Mouse (Mus musculus) layer of hippocampus, adult 8-10 months (tissue): ENCODE measurements around the gene Rae1. TPM values are rescaled to one million over a fixed set of nuclear protein-coding genes. Genes with fewer than 3 reads are reported as not detected.
A peak's percentile ranks its signal among the peaks of the same experiment; 100 is the strongest.

Experiments used
- DNase-seq, 2 experiments: peaks; one replicate each; pipeline ENCODE4 v3.0.0; 2022; ENCODE audit warnings: low spot score in 2 of 2
- total RNA-seq, 4 experiments: library from RNA; stranded (reverse); gene quantifications; 2 replicates each; pipeline ENCODE4 v1.2.4; 2022

Rae1 gene
- total RNA-seq, 4 experiments from 2014 or later: 77.5 to 82.0 (median 79.3) TPM

DNA sequence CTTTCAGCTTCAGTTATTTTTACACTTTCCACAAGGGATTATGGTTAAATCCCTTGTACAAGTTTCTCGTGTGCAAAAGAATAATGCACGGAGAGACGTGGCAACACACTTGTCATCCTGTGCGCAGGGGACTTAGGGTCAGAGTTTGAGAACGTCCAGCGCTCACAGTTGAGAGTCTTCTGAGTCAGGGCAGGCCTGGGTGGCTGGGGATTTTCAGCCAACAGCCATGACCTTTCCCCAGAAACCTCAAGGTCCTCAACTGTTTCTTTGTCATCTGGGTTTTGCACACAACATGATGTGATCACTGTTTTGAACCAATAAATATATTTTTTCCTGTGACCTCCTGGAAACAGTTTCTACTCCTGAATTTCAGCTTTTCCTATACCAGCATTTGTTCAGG, 9.8 kb upstream of the Rae1 start:
- DNase-seq: no peak

DNA sequence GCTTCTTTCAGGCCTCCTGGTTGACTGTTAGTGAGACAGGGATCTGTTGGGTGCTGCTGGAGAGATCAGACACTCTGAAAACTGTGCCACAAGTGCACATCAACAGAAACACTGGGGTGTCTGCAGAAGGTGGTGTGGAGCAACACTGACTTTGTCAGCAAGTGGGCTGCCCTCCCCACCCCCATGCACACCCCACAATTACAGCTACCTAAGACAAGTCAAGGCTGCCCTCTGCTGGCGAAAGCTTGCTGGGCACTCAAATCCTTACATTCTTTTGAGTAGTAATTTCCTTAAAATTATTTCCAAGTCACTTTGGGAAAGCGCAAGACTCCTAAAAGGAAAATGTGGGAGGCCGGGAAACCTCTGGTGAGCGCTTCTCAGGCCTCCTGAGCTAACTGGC, 3.7 kb upstream of the Rae1 start:
- DNase-seq: peak in 1 of 2 experiments; percentile 81

GRCm38 (mm10) chr2:172997748-172998147, 2.2 kb upstream of the Rae1 start:
- no peak for DNase-seq

DNA sequence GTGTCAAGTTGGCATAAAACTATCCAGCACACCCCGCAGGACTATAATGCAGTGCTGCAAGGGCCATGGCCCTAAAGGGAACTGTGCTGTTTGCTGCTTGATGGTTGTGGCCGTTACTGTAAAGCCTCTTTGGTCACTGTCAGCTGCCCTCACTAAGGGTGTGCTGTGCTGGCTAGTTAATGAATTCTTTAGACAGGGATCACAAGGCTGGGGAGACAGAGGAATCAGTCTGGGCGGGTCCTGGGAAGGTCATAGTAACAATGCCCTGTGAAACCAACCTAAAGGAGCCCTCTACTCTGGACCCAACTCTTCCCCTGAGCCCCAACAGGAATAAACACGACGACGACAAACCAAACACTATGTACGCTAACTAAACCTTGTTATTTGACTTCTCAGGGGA, 1.4 kb upstream of the Rae1 start:
- no peak for DNase-seq

- DNase-seq: no peak
These were observed 352 bp downstream of the Rae1 start for GRCm38 (mm10) chr2:173000285-173000652.

- peak in 1 of 2 experiments; percentile 64 for DNase-seq
These were observed 1.0 kb downstream of the Rae1 start for GRCm38 (mm10) chr2:173000921-173001320.

GRCm38 (mm10) chr2:173003737-173004136, 3.8 kb downstream of the Rae1 start:
- no peak for DNase-seq

- DNase-seq: no peak
These were observed 10.4 kb downstream of the Rae1 start for GRCm38 (mm10) chr2:173010220-173010717.

DNA sequence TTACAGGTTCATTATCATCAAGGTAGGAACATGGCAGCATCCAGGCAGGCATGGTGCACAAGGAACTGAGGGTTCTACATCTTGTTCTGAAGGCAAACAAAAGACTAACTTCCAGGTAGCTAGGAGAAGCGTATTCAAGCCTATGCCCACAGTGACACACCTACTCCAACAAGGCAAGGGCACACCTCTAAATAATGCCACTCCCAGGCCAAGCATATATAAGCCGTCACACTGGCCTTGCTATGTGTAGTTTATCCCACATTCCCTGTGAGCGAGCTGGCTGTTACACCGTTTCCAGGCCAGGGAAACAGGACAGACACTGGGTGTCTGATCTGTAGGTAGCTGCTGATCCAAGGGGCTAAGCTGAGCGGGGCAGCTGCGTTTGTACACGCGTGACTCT, 11.5 kb downstream of the Rae1 start:
- no peak for DNase-seq

- no peak for DNase-seq
These were observed 14.9 kb downstream of the Rae1 start for GRCm38 (mm10) chr2:173014741-173015287.

DNA sequence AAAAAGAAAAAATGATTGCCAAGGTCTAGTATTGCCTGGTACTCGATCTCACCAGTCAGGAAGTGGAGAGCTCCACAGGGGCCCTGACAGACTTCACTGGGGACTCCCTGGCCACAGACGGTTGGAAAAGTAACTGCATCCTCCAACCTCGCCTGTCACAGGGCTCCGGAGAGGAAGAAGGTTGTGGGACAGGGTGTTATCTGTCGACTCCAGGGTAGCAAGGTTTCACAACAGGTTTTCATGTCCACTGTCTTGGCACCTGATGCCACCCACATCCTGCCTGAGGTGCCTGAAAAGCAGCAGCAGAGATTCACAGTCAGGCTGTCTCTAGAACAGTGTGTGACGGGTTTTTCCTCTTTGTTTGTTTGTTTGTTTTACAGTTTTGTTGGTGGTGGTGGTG, 18.0 kb downstream of the Rae1 start:
- DNase-seq: no peak

GRCm38 (mm10) chr2:173018618-173019017, 18.7 kb downstream of the Rae1 start:
- DNase-seq: no peak

DNA sequence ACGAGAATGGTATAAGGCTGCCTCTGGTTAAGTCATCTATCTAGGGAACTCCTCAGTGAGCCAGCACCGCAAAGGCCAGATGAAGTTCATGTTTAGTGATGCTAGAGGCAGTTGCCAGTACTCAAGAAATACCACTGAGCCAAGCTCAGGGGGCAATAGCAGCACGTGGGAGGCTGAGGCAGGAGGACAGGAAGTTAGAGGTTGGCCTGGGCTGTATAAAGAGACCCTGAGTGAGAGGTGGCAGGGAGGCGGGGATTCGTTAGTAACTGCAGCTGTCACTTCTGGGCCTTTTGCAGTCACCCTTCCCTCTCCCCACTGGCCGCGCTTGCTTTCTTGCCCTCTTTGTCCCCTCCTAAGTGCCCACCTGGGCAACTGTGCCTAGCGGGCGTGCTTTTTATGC, 19.4 kb downstream of the Rae1 start:
- no peak for DNase-seq

- peak; percentile 76 to 77 for DNase-seq
These were observed 19.9 kb downstream of the Rae1 start for GRCm38 (mm10) chr2:173019790-173020189.

DNA sequence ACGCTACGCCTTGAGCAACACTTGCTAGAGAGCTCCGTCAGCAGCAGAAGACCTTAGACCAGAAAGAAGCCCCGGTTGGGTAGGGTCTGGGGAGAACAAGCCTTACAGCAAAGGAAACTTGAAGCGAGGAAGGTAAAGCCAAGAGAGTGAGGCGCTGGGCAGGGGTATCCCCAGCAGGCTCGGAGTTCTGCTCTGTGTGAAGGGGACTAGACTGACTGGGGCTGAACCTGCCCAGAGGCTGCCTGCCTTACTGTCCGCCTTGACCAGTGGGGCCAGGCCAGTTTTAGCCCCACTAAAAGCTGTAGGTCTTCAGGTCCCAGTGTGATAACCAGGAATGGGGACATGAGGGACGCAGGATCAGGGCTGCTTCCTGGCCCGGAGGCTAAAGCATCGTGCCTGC, 20.5 kb downstream of the Rae1 start, which contains the start of gene Rbm38:
Gene Rbm38 (plus strand): TSS at position 69 of the 400 bp plus-strand sequence.
- no peak for DNase-seq

DNA sequence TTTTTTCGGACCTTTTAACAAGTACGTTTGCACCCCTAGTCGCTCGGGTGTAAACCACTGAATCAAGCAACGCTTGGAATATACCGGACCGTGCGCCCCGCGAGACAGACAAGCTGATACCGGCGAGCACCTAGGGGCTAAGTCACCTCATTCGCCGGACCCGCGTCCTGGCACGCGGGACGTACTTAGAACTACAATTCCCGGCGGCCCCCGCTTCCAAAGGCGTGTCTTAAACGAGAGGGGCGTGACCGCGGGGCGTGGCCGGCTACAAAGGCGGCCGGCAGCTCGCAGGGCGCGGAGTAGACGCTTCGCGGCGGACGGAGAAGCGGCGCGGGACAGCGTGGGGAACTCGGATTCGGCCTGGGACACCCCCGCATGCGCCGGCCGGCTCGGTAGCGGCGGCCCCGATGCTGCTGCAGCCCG, 21.7 kb downstream of the Rae1 start:
- peak; percentile 81 to 89 for DNase-seq

DNA sequence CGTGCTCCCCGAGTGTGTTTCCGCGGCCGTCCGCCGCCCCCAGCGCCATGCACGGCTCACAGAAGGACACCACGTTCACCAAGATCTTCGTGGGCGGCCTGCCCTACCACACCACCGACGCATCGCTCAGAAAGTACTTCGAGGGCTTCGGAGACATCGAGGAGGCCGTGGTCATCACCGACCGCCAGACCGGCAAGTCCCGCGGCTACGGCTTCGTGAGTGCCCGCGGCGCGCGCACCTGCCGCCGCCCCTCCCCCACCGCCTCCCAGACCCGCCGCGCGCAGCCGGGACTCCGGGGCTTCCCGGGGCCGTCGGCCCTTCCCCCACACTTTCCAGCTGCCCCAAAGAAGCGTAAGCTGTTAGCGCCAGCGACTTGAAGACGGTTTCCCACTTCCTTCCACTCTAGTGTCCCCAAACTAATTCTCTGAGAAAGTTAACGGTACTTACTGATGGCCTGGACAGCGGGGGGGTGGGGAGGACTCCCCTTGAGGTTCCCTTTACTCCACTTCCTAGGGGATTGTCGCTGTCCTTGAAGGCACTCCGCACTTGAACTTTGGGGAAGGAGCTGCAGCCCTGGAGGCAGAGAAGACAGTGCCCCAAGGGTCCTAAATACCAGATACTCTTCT, 22.3 kb downstream of the Rae1 start:
- DNase-seq: no peak

DNA sequence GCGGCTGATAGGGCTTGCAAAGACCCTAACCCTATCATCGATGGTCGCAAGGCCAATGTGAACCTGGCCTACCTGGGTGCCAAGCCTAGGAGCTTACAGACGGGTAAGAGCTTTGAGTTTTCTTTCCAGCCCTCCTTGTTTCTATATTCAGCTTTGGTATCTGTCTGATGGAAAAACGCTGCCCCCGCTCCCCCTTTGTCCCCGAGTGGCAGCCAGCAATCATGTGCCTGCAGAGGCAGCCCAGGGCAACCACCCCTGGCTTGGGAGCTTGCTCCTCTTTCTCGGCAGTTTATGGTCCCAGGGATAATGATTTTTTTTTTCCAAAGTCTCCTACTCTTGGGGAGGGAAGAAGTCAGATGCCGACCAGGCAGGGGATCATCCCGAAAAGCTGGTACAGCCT, 22.9 kb downstream of the Rae1 start:
- DNase-seq: no peak

DNA sequence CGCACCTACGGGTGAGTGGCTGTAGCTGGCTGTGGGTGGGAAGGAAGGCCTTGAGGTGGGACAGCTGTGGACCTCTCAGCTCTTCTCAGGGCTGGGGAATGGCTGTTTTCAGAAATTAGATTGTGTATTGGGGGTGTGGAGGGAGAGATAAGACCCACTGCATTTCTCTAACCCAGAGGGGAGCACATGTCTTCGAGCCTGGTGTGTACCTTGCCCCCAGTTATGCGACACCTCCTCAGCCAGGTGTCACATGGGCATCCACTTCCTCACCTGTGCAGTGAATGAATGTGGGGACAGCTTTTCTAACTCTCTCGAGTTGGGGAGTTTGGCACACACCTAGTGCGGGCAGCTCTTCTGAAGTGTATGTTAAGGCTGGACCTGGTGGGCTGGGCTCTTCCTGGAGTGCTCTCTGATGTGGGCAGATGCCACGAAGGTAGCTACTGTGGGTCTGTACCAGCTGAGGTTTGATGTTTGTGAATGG, 23.5 kb downstream of the Rae1 start:
- no peak for DNase-seq

GRCm38 (mm10) chr2:173023966-173024365, 24.0 kb downstream of the Rae1 start:
- no peak for DNase-seq

DNA sequence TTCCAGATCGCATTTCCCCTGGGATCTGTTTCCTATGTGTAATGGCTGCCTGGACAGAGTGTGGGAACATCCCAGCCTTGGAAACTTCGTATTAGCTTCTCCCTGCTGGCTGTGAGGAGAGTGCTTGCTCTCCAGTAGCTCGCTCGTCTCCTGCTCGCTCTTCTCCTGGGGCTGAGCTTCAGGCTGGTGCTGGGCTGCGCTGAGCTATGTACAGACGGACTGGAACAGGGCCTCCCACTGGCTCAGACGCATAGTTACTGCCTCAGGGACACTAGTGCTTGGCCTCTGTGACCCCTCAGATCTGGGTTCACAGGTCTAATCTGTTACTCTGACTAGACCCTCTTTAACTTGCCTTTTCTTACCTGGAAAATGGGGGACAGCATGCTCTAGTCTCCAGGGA, 24.5 kb downstream of the Rae1 start:
- DNase-seq: no peak

DNA sequence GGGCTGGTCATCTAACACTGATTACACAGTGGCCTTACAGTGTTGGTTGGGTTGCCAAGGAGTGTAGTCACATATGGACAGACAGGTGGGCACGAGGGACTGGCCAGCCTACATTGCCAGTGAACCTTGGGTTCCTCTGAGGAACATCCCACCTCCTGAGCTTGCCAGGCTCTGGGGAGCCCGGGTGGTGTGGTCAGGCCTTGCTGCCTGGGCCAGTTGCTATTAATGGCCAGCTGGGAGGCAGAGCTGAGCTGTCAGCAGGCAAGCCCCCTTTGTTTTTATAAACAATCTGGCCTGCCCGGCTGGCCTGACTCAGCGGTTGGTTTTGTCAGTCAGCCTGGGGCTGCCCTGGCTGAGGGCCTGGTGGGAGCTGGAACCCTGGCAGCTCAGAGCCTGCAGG, 25.0 kb downstream of the Rae1 start:
- no peak for DNase-seq

DNA sequence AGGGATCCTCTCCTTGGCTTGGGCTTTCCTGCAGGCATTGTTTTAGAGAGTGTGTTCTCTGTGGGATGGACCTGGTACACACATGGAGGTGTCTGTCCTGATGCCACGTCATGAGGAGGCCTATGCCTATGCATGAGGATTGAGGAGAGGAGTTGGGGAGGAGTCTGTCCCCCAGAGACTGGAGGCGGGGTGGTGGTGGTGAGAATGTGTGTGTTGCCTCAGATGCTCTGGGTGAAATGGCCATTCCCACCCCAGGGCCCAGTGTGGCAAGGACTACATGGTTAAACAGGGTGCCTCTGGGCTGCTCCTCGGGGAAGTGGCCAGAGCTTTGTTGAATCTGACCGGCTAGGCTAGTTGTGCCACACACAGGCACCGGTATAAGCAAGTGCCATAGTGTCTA, 26.4 kb downstream of the Rae1 start:
- no peak for DNase-seq
